Mouse (Mus musculus) heart, adult 9 months (tissue): ENCODE results near the gene Faim.

Source experiments
- DNase-seq, 2 experiments: peaks; one replicate each; pipeline ENCODE4 v3.0.0; 2022; ENCODE audit warnings: low spot score in 2 of 2

The Faim gene

GRCm38 (mm10) chr9:99048724-99049250, 62.6 kb downstream of the Faim start:
- peak; percentile 14 to 19 for DNase-seq

- peak in 1 of 2 experiments; percentile 7 for DNase-seq
Observed at GRCm38 (mm10) chr9:99049760-99050159, 63.6 kb downstream of the Faim start.
